Mouse (Mus musculus) ES-E14 (cell line): ENCODE measurements at regions not wholly inside any gene's neighbourhood (a gene's known extent, or its start where the extent isn't known, plus 50 kb on each side); places are given as distances from the start of the nearest gene placed in this dataset.

Experiments used
- DNase-seq: peaks from one replicate; pipeline ENCODE4 v3.0.0-alpha.2; 2013; ENCODE audit warnings: low read depth, low spot score
- H3K27ac ChIP-seq: 2 replicates; pipeline ENCODE4 v1.5.1; 2012; ENCODE audit warnings: low read depth, mild to moderate bottlenecking, low read length, moderate library complexity, mixed read lengths; ENCODE audit not compliant: poor library complexity, insufficient read depth, severe bottlenecking
- H3K36me3 ChIP-seq: 2 replicates; pipeline ENCODE4 v1.6.1; 2012; ENCODE audit warnings: mild to moderate bottlenecking, low read length, moderate library complexity, mixed read lengths; ENCODE audit not compliant: control insufficient read depth, poor library complexity, insufficient read depth, severe bottlenecking
- H3K4me1 ChIP-seq, 2 experiments: fragments of 150-350 bp in 1 of 2; sonication (generic) in 1 of 2; 2 replicates each; pipeline ENCODE4 v1.6.1; 2012; ENCODE audit warnings: low read length in 2 of 2, mild to moderate bottlenecking in 1 of 2, mixed read lengths in 1 of 2; ENCODE audit not compliant: control insufficient read depth in 2 of 2, insufficient read depth in 2 of 2, poor library complexity in 1 of 2
- H3K4me3 ChIP-seq, 2 experiments: fragments of 150-350 bp in 1 of 2; sonication (generic) in 1 of 2; 2 replicates each; pipeline ENCODE4 v1.5.1; 2012; ENCODE audit warnings: low read length in 2 of 2, low read depth in 1 of 2, mild to moderate bottlenecking in 1 of 2, mixed read lengths in 1 of 2; ENCODE audit not compliant: insufficient read depth in 1 of 2, poor library complexity in 1 of 2, severe bottlenecking in 1 of 2
- H3K9ac ChIP-seq: 2 replicates; pipeline ENCODE4 v1.6.1; 2012; ENCODE audit warnings: low read depth, mild to moderate bottlenecking, low read length, mixed read lengths; ENCODE audit not compliant: poor library complexity, insufficient read depth, severe bottlenecking
- H3K9me3 ChIP-seq: fragments of 150-350 bp; sonication (generic); 2 replicates; pipeline ENCODE4 v1.6.1; 2012; ENCODE audit warnings: low read depth, mild to moderate bottlenecking, low read length; ENCODE audit not compliant: control insufficient read depth, insufficient read depth
- CHD2 ChIP-seq: IDR thresholded peaks from 2 replicates; pipeline ENCODE4 v1.6.1; 2014; ENCODE audit warnings: mild to moderate bottlenecking, low read depth, low read length, inconsistent platforms
- HCFC1 ChIP-seq: IDR thresholded peaks from 2 replicates; pipeline ENCODE4 v1.6.1; 2012; ENCODE audit warnings: low read length, inconsistent platforms, borderline replicate concordance; ENCODE audit not compliant: insufficient read depth
- MAFK ChIP-seq: IDR thresholded peaks from 2 replicates; pipeline ENCODE4 v1.6.1; 2014; ENCODE audit warnings: mild to moderate bottlenecking, low read depth, low read length, inconsistent platforms; ENCODE audit not compliant: insufficient read depth
- ZC3H11A ChIP-seq: IDR thresholded peaks from 2 replicates; pipeline ENCODE4 v1.6.1; 2012; ENCODE audit warnings: low read depth, mild to moderate bottlenecking, inconsistent platforms, low read length, borderline replicate concordance
- ZNF384 ChIP-seq: IDR thresholded peaks from 2 replicates; pipeline ENCODE4 v1.6.1; 2012; ENCODE audit warnings: low read depth, low read length, inconsistent platforms
- in situ Hi-C, 2 experiments: fragments of 600-800 bp; cut with MboI; formaldehyde crosslinking; loops; one replicate each; pipeline ENCODE4 v1.15.1; 2025; ENCODE audit warnings: low sequenced_read_pairs in 2 of 2, inconsistent platforms in 1 of 2; ENCODE audit not compliant: unreplicated experiment in 2 of 2

- Histone ChIP-seq H3K27ac (no peak overlapping the region), H3K36me3 (no peaks in the 10 kb centered on the region), H3K9me3 (no peaks in the 10 kb centered on the region), H3K4me1 (no peaks in the 10 kb centered on the region; a peak in 1 of 4 replicates), H3K4me3 (no peak overlapping the region), H3K9ac (no peak overlapping the region)
- in situ Hi-C loops, result no loop called here
- DNase-seq, result no peak
- no peak for TF ChIP-seq ZC3H11A
- TF ChIP-seq HCFC1, result no peak
- TF ChIP-seq CHD2, result no peak
- TF ChIP-seq ZNF384, result no peak
- no peak for TF ChIP-seq MAFK
Measured at GRCm38 (mm10) chr3:148413027-148413426, 577.3 kb downstream of the Adgrl2 start.

GRCm38 (mm10) chr3:148412191-148412590 is 578.2 kb downstream of the Adgrl2 start:
- H3K4me1 ChIP-seq, result no peaks in the 10 kb centered on the region; a peak in 1 of 4 replicates
- H3K36me3 ChIP-seq, result no peaks in the 10 kb centered on the region
- no peak for DNase-seq
- H3K9me3 ChIP-seq, result no peaks in the 10 kb centered on the region
- no peak overlapping the region for H3K27ac ChIP-seq
- in situ Hi-C loops, result no loop called here
- TF ChIP-seq ZNF384 (no peak), MAFK (no peak), ZC3H11A (no peak), CHD2 (no peak), HCFC1 (no peak)
- no peak overlapping the region for H3K9ac ChIP-seq
- no peak overlapping the region for H3K4me3 ChIP-seq

GRCm38 (mm10) chr3:148398349-148398748 is 592.0 kb downstream of the Adgrl2 start:
- Histone ChIP-seq H3K9me3 (no peaks in the 10 kb centered on the region), H3K4me1 (no peaks in the 10 kb centered on the region), H3K4me3 (no peak overlapping the region), H3K36me3 (no peaks in the 10 kb centered on the region), H3K9ac (no peak overlapping the region), H3K27ac (no peak overlapping the region)
- no peak for DNase-seq
- TF ChIP-seq ZC3H11A, result no peak
- no peak for TF ChIP-seq ZNF384
- no peak for TF ChIP-seq HCFC1
- TF ChIP-seq MAFK, result no peak
- TF ChIP-seq CHD2, result no peak
- in situ Hi-C loops, result no loop called here

GRCm38 (mm10) chr3:148387550-148387949 is 602.8 kb downstream of the Adgrl2 start:
- no peaks in the 10 kb centered on the region for H3K9me3 ChIP-seq
- H3K4me3 ChIP-seq, result no peak overlapping the region
- TF ChIP-seq MAFK, result no peak
- DNase-seq, result no peak
- H3K36me3 ChIP-seq, result no peaks in the 10 kb centered on the region
- in situ Hi-C loops, result no loop called here
- no peak overlapping the region for H3K27ac ChIP-seq
- H3K4me1 ChIP-seq, result no peaks in the 10 kb centered on the region
- H3K9ac ChIP-seq, result no peak overlapping the region

- no peak for TF ChIP-seq ZC3H11A
- no peak for TF ChIP-seq ZNF384
- TF ChIP-seq HCFC1, result no peak
- TF ChIP-seq MAFK, result no peak
- no peak for TF ChIP-seq CHD2
- H3K27ac ChIP-seq, result no peak overlapping the region
- DNase-seq, result no peak
- H3K4me3 ChIP-seq, result no peak overlapping the region
- no peaks in the 10 kb centered on the region for H3K36me3 ChIP-seq
- no peaks in the 10 kb centered on the region for H3K4me1 ChIP-seq
- in situ Hi-C loops, result no loop called here
- no peak overlapping the region for H3K9ac ChIP-seq
- H3K9me3 ChIP-seq, result no peaks in the 10 kb centered on the region
Measured at GRCm38 (mm10) chr3:148385712-148386111, 604.6 kb downstream of the Adgrl2 start.
